Comparison of ENCODE assay signal across 12 mouse cellular contexts in genomic region chr11:54058056-54058617, GRCm38 (mm10). TPM values are rescaled to one million over a fixed set of nuclear protein-coding genes. Genes with fewer than 3 reads are reported as not detected.
DNase-seq lines count a peak whose midpoint lies in the region; ATAC-seq lines count a peak whose summit lies in the region.
"Had no signal": no experiment of that assay in that cellular context is flagged by ENCODE, and none has a peak within 500 bp of the region (broad histone marks: within the 10 kb centered on the region; RNA-seq: fewer than 3 reads in every experiment).

No protein-coding gene starts in this region.

- no peaks in the 10 kb centered on the region; the same call in 1 of the 2 replicates for H3K36me3 ChIP-seq in neural tube, embryonic 11.5 days (ENCODE audit: control insufficient read depth, insufficient read depth, low read length)
- peaks cover 42% of the 10 kb centered on the region for H3K36me3 ChIP-seq in limb, embryonic 13.5 days
- H3K36me3 ChIP-seq: heart, embryonic 15.5 days had no signal

- DNase-seq in cerebellum, adult 9-11 months: peak; percentile 51
- DNase-seq in neural tube, embryonic 11.5 days (ENCODE audit: low spot score): peak; percentile 41
- no peak for DNase-seq in neural tube, embryonic 10.5 days (ENCODE audit: extremely low spot score, low spot score)
- DNase-seq in retina, postnatal 1 day: peak; percentile 78
- DNase-seq in cerebellum, adult 9-10 months: no peak
- no peak for DNase-seq in right cerebral cortex, postnatal 25 days
- DNase-seq: adrenal gland, postnatal 25 days had no signal

- H3K9me3 ChIP-seq in neural tube, embryonic 11.5 days (ENCODE audit: control insufficient read depth, low read length): no peaks in the 10 kb centered on the region
- H3K9me3 ChIP-seq in limb, embryonic 13.5 days: no peaks in the 10 kb centered on the region
- H3K9me3 ChIP-seq: heart, embryonic 15.5 days; stomach, embryonic 15.5 days had no signal

- H3K4me3 ChIP-seq in neural tube, embryonic 11.5 days (ENCODE audit: low read depth, low read length): no peak overlapping the region
- H3K4me3 ChIP-seq in limb, embryonic 13.5 days: no peak overlapping the region
- H3K4me3 ChIP-seq: heart, embryonic 15.5 days; stomach, embryonic 15.5 days had no signal

- peak overlapping the region; percentile 68 for H3K27ac ChIP-seq in neural tube, embryonic 11.5 days (ENCODE audit: low read depth, low read length)
- peak overlapping the region; percentile 90 for H3K27ac ChIP-seq in limb, embryonic 13.5 days

- H3K9ac ChIP-seq in neural tube, embryonic 11.5 days (ENCODE audit: low read length): peak overlapping the region; percentile 32
- H3K9ac ChIP-seq in limb, embryonic 13.5 days: peak overlapping the region; percentile 35
- H3K9ac ChIP-seq: heart, embryonic 15.5 days; stomach, embryonic 15.5 days had no signal

- 0 out of 2 replicates have a peak overlapping the region, but pooled peaks have one; percentile 3 for H3K4me2 ChIP-seq in neural tube, embryonic 11.5 days (ENCODE audit: low read depth)
- peak overlapping the region; percentile 19; the same call in 1 of the 2 replicates for H3K4me2 ChIP-seq in limb, embryonic 13.5 days (replicated peaks)
- H3K4me2 ChIP-seq: heart, embryonic 15.5 days; stomach, embryonic 15.5 days had no signal

- no peaks in the 10 kb centered on the region for H3K27me3 ChIP-seq in neural tube, embryonic 11.5 days (ENCODE audit: control insufficient read depth, insufficient read depth, low read length)
- H3K27me3 ChIP-seq in limb, embryonic 13.5 days: no peaks in the 10 kb centered on the region
- H3K27me3 ChIP-seq: stomach, embryonic 15.5 days had no signal

- WGBS in neural tube, embryonic 11.5 days: 26% methylated on average over 10 of the region's 10 CpGs
- 31% methylated on average over 10 of the region's 10 CpGs for WGBS in limb, embryonic 13.5 days

- peaks cover 27% of the 10 kb centered on the region; the same call in 1 of the 2 replicates for H3K4me1 ChIP-seq in neural tube, embryonic 11.5 days (ENCODE audit: control insufficient read depth, insufficient read depth, low read length)
- peaks cover 69% of the 10 kb centered on the region for H3K4me1 ChIP-seq in limb, embryonic 13.5 days

- ATAC-seq in cerebellum, adult (ENCODE audit: insufficient number of reproducible peaks, low FRiP score, low TSS enrichment): no peak
- ATAC-seq in neural tube, embryonic 11.5 days (ENCODE audit: insufficient read depth, low FRiP score, low TSS enrichment): peak; percentile 69
- no peak for ATAC-seq in limb, embryonic 13.5 days (ENCODE audit: low FRiP score, low read depth)
- ATAC-seq: lung, postnatal 0 days had no signal

RNA-seq across cellular contexts. Expression of gene Pdlim4, which starts 10.7 kb away (rescaled TPM):
- polyA plus RNA-seq in neural tube, embryonic 11.5 days (2014; fragmentation: Nextera tagmentation; extraction: Ambion mirVana): 59.7 and 65.1 TPM in 2 replicates
- polyA plus RNA-seq in limb, embryonic 13.5 days (2015; fragmentation: Nextera tagmentation; extraction: Ambion mirVana): 162 and 169 TPM in 2 replicates

RNA-seq across cellular contexts. Expression of gene Slc22a4, which starts 30.2 kb away (rescaled TPM):
- 0.72 and 1.2 TPM in 2 replicates for polyA plus RNA-seq in neural tube, embryonic 11.5 days (2014; fragmentation: Nextera tagmentation; extraction: Ambion mirVana)
- polyA plus RNA-seq in limb, embryonic 13.5 days (2015; fragmentation: Nextera tagmentation; extraction: Ambion mirVana): 1.6 TPM in 2 replicates

RNA-seq across cellular contexts. Expression of gene P4ha2, which starts 41.8 kb away (rescaled TPM):
- polyA plus RNA-seq in neural tube, embryonic 11.5 days (2014; fragmentation: Nextera tagmentation; extraction: Ambion mirVana): 18.4 TPM in 2 replicates
- polyA plus RNA-seq in limb, embryonic 13.5 days (2015; fragmentation: Nextera tagmentation; extraction: Ambion mirVana): 81.3 and 84.9 TPM in 2 replicates

Comparison
In these comparisons a context has a peak if more than half of its experiments do, and no peak if none do; other contexts are left out.
1. DNase-seq: peak in cerebellum, adult 9-11 months (single experiment), neural tube, embryonic 11.5 days (single experiment) and retina, postnatal 1 day (single experiment); none in neural tube, embryonic 10.5 days (single experiment), cerebellum, adult 9-10 months (single experiment) and right cerebral cortex, postnatal 25 days (single experiment).